Mouse (Mus musculus) liver, embryonic 11.5 days (tissue): ENCODE data around the gene Vps37b. TPM values are rescaled to one million over a fixed set of nuclear protein-coding genes. Genes with fewer than 3 reads are reported as not detected.
"Not testable (repeated sequence)": the region's sequence is repeated elsewhere in the genome, so short reads cannot be mapped to it uniquely, and the experiment has no call there.

Experiments used
- ATAC-seq: fragments of 200-750 bp; cut with Nextera tagmentation; replicated peaks from 2 replicates; pipeline ENCODE4 v1.8.0; 2017; ENCODE audit warnings: moderate number of reproducible peaks, mild to moderate bottlenecking, moderate TSS enrichment, moderate library complexity; ENCODE audit not compliant: low FRiP score
- DNase-seq: peaks from one replicate; pipeline ENCODE4 v3.0.0-alpha.2; 2017; ENCODE audit warnings: low spot score
- H3K27ac ChIP-seq: fragments of 300-500 bp; sonication (generic); 2 replicates; pipeline ENCODE4 v1.5.1; 2014; ENCODE audit warnings: mild to moderate bottlenecking, low read depth, low read length, control low read depth
- H3K27me3 ChIP-seq: fragments of 300-500 bp; sonication (generic); replicated peaks from 2 replicates; pipeline ENCODE4 v1.6.1; 2014; ENCODE audit warnings: low read length, mixed read lengths; ENCODE audit not compliant: control insufficient read depth, insufficient read depth
- H3K36me3 ChIP-seq: fragments of 300-500 bp; sonication (generic); 2 replicates; pipeline ENCODE4 v1.6.1; 2014; ENCODE audit warnings: mild to moderate bottlenecking, low read length, moderate library complexity, mixed read lengths; ENCODE audit not compliant: control insufficient read depth, insufficient read depth
- H3K4me1 ChIP-seq: fragments of 300-500 bp; sonication (generic); replicated peaks from 2 replicates; pipeline ENCODE4 v1.6.1; 2014; ENCODE audit warnings: low read length, mixed read lengths; ENCODE audit not compliant: control insufficient read depth, insufficient read depth
- H3K4me2 ChIP-seq: fragments of 300-500 bp; sonication (generic); 2 replicates; pipeline ENCODE4 v1.6.1; 2014; ENCODE audit warnings: mild to moderate bottlenecking, control low read depth, moderate library complexity
- H3K4me3 ChIP-seq: fragments of 300-500 bp; sonication (generic); 2 replicates; pipeline ENCODE4 v1.5.1; 2014; ENCODE audit warnings: low read depth, low read length, control low read depth
- H3K9ac ChIP-seq: fragments of 300-500 bp; sonication (generic); 2 replicates; pipeline ENCODE4 v1.6.1; 2014; ENCODE audit warnings: low read depth, low read length, control low read depth
- H3K9me3 ChIP-seq: fragments of 300-500 bp; sonication (generic); 2 replicates; pipeline ENCODE4 v1.6.1; 2016; ENCODE audit warnings: low read length, inconsistent platforms, mixed read lengths; ENCODE audit not compliant: control insufficient read depth
- WGBS: fragments of 180-500 bp; shearing (Covaris S2); extraction: QIAGEN DNeasy Blood & Tissue Kit; methylation state at CpG from one replicate; pipeline ENCODE4 v1.1.7; 2014; 5-methylcytosine and 5-hydroxymethylcytosine counted together
- polyA plus RNA-seq: library from polyadenylated mRNA; unstranded; fragments of >200 nt; fragmentation: Nextera tagmentation; extraction: Ambion mirVana; gene quantifications from 2 replicates; pipeline ENCODE4 v1.2.1, GENCODE M21; 2014

The Vps37b gene
- polyA plus RNA-seq, 1 experiment from 2014 or later, result 31.3 TPM

DNA sequence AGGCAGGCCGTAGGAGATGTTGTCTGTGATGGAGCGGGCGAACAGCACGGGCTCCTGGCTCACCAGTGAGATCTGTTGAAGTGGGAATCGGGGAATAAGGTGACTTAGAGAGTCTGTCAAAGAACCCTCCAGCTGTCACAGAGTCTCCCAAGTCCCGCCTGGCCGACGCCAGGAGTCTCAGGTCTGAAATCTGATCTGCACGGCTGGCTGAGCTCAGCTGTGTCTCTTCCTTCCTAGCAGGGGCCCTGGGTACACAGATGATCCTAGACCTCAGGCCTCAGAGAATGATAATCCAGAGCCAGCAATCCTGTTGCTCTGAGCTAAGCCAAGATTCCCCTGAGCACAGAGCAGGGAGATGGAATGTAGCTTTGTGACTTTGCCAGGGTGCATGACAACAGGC lies 41.6 kb upstream of the Vps37b start:
- Histone ChIP-seq H3K4me1 (peaks cover 41% of the 10 kb centered on the region), H3K4me2 (no peak overlapping the region), H3K27ac (no peak overlapping the region), H3K27me3 (no peaks in the 10 kb centered on the region), H3K4me3 (no peak overlapping the region), H3K9me3 (no peaks in the 10 kb centered on the region), H3K9ac (no peak overlapping the region), H3K36me3 (no peaks in the 10 kb centered on the region)
- ATAC-seq (no peak), DNase-seq (no peak)
- WGBS, result 58% methylated on average over 9 of the region's 9 CpGs

DNA sequence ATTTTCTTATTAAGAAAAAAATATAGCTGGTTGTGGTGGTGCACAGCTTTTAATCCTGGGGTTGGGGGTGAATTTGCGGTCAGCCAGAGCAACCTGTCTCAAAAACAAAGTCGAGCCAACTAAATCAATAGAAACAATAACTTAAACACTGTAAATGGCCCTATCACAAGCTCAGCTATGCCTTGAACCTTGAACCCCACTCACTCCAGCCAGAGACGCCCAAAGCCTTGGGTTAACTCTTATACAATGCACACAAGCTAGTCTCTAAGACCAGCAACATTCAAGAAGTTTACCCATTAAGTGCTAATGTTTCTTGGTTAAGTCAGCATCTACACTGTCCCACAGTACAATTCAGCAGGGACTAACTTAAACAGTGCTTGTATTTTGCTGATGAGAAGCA lies 37.6 kb upstream of the Vps37b start:
- Histone ChIP-seq H3K9me3 (no peaks in the 10 kb centered on the region), H3K4me1 (peaks cover 12% of the 10 kb centered on the region; the same call in 1 of the 2 replicates), H3K4me3 (no peak overlapping the region), H3K27ac (no peak overlapping the region), H3K4me2 (no peak overlapping the region), H3K9ac (no peak overlapping the region), H3K27me3 (no peaks in the 10 kb centered on the region), H3K36me3 (no peaks in the 10 kb centered on the region)
- WGBS, result 79% methylated on average over 3 of the region's 3 CpGs
- DNase-seq, result no peak
- no peak for ATAC-seq

DNA sequence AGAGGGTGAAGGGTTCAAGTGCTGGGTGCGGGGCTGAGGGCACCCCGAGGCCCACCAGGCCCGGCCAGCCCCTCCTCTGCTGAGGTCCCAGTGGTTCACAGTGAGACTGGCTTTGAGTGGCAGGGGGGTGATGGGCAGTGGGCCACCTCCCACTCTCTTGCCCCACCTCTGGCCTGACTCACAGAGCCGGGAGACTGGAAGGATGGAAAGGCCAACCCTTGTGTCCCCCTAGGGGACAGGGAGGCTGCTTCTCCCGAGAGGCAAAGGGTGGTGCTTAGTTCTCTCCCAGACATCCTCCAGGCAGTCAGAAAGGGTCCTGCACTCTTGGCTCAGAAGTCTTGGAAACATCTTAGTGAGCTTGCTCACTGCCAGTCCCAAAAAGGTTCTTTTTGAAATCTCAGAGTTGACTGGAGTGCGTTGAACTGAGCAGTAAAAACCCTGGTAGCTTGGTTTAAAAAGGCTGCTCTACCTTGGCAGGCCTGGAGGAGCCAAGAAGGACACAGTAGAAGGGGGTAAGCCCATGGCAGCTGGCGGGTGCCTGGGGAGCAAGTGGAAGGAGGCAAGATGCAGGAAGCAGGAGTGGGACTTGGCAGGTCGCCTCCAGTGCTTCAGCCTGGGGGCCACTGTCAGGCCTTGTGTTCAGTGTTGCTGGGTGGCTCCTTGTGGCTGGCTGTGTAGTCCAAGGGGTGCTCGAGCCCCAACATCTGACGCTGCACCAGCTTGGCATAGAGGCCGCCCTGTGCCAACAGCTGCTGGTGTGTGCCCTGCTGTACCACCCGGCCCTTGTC lies 30.2 kb upstream of the Vps37b start:
- no peaks in the 10 kb centered on the region for H3K36me3 ChIP-seq
- ATAC-seq (no peak; the same call in 1 of the 2 replicates), DNase-seq (no peak)
- H3K27me3 ChIP-seq, result no peaks in the 10 kb centered on the region
- H3K27ac ChIP-seq, result no peak overlapping the region
- peaks cover 3% of the 10 kb centered on the region; the same call in 1 of the 2 replicates for H3K4me1 ChIP-seq
- H3K4me3 ChIP-seq, result no peak overlapping the region
- H3K9me3 ChIP-seq, result no peaks in the 10 kb centered on the region
- WGBS, result 79% methylated on average over 12 of the region's 12 CpGs
- H3K9ac ChIP-seq, result no peak overlapping the region
- no peak overlapping the region for H3K4me2 ChIP-seq

DNA sequence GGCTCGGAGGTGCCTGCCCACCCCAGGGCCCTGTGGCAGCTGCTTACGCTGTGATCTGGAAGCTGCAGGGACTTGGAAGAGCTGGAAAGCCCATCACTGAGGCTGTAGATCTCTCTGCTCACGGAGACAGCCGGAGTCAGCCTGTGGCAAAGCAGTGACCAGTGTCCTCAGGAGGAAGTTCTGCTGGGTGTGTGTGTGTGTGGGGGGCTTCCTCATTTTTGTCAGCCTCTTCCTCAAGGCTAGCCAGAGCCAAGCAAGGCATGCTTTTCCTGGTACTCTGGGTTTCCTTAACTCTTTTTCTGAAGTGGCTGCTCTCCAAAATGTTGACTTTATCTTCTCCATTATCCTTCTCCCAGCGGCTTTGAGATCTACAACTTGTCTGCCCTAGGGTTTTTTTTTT lies 27.6 kb upstream of the Vps37b start:
- H3K4me3 ChIP-seq, result no peak overlapping the region
- no peaks in the 10 kb centered on the region for H3K9me3 ChIP-seq
- ATAC-seq (no peak), DNase-seq (no peak)
- no peak overlapping the region for H3K9ac ChIP-seq
- H3K27ac ChIP-seq, result peak overlapping the region; percentile 34; the same call in 1 of the 2 replicates
- H3K36me3 ChIP-seq, result no peaks in the 10 kb centered on the region
- H3K27me3 ChIP-seq, result no peaks in the 10 kb centered on the region
- peaks cover 3% of the 10 kb centered on the region; the same call in 1 of the 2 replicates for H3K4me1 ChIP-seq
- H3K4me2 ChIP-seq, result 0 out of 2 replicates have a peak overlapping the region, but pooled peaks have one; percentile 10
- WGBS, result 50% methylated on average over 5 of the region's 5 CpGs

DNA sequence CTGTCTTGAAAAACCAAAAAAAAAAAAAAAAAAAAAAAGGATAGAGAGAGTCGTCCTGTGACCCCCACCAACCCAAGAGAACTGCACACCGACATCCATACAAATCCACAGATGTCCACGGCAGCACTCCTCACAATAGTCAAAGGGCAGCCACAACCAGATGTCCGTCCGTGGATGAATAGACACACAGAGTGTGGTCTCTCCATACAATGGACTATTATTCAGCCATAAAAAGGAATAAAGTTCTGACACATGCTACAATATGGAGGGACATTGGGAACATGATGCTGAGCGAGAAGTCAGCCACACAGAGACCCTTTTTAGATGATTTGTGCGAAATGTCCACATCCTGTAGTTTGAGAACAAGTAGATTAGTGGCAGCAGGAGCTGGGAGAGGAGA lies 26.7 kb upstream of the Vps37b start:
- no peaks in the 10 kb centered on the region for H3K27me3 ChIP-seq
- peaks cover 3% of the 10 kb centered on the region; the same call in 1 of the 2 replicates for H3K4me1 ChIP-seq
- 89% methylated on average over 7 of the region's 7 CpGs for WGBS

DNA sequence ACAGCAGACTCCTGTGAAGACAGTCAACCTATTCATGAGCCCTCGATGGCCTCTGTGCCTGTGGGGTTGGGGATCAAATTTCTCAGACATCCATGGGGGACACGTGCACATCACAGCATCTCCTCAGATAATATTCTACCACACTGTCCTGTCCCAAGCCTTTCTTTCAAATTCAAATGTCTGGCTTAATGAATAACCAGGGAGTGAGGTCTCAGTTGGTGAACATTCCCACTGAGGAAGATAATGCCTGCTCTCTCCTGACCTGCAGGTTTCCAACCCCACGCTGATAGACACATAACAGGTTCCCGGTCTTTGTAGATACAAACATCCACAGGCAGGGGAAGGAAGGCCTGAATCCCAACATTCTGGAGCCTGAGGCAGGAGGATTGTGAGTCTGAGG lies 24.9 kb upstream of the Vps37b start:
- no peak for ATAC-seq
- no peak overlapping the region for H3K9ac ChIP-seq
- DNase-seq, result no peak
- no peak overlapping the region for H3K4me3 ChIP-seq
- peaks cover 7% of the 10 kb centered on the region for H3K4me1 ChIP-seq
- no peaks in the 10 kb centered on the region for H3K9me3 ChIP-seq
- H3K27me3 ChIP-seq, result no peaks in the 10 kb centered on the region
- H3K27ac ChIP-seq, result no peak overlapping the region
- H3K4me2 ChIP-seq, result no peak overlapping the region
- no peaks in the 10 kb centered on the region for H3K36me3 ChIP-seq
- 78% methylated on average over 4 of the region's 4 CpGs for WGBS

More for the DNA sequence above, 26.7 kb upstream of the Vps37b start:
- DNase-seq (no peak), ATAC-seq (no peak)
- Histone ChIP-seq H3K4me2 (no peak overlapping the region), H3K9ac (no peak overlapping the region), H3K4me3 (no peak overlapping the region), H3K27ac (no peak overlapping the region), H3K36me3 (no peaks in the 10 kb centered on the region), H3K9me3 (no peaks in the 10 kb centered on the region)

DNA sequence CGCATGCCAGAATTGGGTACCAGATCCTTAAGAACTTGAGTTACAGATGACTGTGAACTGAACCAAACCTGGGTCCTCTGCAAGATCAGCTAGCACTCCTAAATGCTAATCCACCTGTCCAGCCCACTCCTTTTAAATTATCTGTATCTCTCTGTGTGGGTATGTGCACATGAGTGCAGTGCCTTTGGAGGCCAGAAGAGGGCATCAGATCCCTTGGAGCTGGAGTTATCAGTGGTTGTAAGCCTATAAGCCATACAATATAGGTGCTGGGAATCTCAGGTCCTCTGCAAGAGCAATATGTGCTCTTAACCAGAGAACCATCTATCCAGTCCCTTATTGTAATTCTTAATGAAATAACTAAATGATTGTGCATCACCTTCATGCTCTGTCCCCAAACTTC lies 24.1 kb upstream of the Vps37b start:
- ATAC-seq (no peak), DNase-seq (no peak)
- no peaks in the 10 kb centered on the region for H3K36me3 ChIP-seq
- H3K9me3 ChIP-seq, result no peaks in the 10 kb centered on the region
- no peaks in the 10 kb centered on the region for H3K27me3 ChIP-seq
- H3K4me1 ChIP-seq, result peaks cover 12% of the 10 kb centered on the region
- H3K9ac ChIP-seq, result no peak overlapping the region
- 95% methylated on average over 1 of the region's 1 CpGs for WGBS
- no peak overlapping the region for H3K4me3 ChIP-seq
- H3K4me2 ChIP-seq, result no peak overlapping the region
- H3K27ac ChIP-seq, result no peak overlapping the region

DNA sequence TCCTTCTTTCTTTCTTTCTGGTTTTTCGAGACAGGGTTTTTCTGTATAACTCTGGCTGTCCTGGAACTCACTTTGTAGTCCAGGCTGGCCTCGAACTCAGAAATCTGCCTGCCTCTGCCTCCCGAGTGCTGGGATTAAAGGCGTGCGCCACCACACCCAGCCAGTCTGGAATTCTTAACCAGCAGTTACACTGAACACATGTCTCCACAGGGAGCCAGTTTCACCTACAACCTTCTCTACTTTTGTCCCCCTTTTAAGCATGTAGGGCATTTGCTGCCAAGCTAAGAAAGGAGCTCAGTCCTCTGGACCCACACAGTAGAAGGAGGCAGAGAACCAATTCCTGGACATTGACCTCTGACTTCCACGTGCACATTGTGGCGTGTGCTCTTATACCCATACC lies 20.6 kb upstream of the Vps37b start:
- not testable (repeated sequence) for H3K9me3 ChIP-seq, H3K9ac ChIP-seq, ATAC-seq, H3K4me3 ChIP-seq, DNase-seq, H3K27me3 ChIP-seq, H3K36me3 ChIP-seq
- Histone ChIP-seq H3K27ac (peak overlapping the region; percentile 84), H3K4me2 (0 out of 2 replicates have a peak overlapping the region, but pooled peaks have one; percentile 6), H3K4me1 (peaks cover 34% of the 10 kb centered on the region)
- 82% methylated on average over 7 of the region's 7 CpGs for WGBS
